Mouse (Mus musculus): Measurements from ENCODE around the gene Arl3.

DNA sequence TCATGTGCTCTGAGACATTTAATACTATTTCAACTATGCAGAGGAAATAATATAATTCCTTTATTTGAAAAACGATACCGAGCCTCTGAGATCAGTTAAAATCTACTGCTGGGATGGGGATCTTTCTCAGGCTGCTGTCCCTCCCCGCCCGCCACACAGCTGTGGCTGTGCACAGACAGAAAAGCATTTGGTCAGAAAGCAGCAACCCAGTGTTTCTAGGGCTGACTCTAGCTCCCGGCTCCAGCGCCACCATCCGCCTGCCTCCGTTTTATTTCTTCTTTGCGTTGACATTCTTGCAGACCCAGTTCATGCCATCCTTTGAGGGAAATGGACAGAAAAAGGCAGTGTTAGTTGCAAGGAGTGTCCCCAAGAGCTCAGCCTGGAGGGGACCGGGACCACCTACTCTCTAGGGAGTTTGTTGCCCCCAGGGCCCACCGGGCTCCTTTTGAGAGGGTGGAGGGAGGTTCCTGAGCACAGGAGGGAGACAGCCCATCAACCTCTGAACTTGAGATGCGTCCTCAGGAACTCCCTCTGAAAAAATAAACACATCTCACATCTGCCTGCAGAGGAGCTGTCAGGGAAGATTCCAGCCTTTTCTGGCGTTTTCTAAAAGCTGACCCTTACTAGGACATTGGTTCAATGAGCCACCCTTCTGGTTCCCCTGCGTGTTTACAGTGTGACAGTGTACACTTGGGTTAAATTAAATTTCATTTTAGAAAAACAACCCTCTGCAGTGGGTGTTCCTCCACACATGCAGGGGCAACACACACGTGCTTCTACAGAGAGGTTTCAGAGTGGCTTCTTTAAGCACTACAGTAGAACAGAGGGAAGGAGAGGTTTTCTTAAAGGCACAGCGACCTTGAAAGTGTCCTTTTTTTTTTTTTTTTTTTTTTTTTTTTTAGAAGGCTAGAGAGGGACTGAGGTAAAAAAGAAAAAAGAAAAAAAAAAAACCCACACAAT is 41.6 kb downstream of the Arl3 start:
- TF ChIP-seq CTCF (IDR thresholded peaks at IDR 0.05; ENCODE audit: low read depth, low read length), result no peak
- no peak for TF ChIP-seq GATA1 (IDR thresholded peaks at IDR 0.05; ENCODE audit: borderline replicate concordance, low read length)
- TF ChIP-seq TAL1 (conservative IDR thresholded peaks at IDR 0.05; ENCODE audit: low read depth, low read length), result no peak
- TF ChIP-seq POLR2AphosphoS5 (IDR thresholded peaks at IDR 0.05; ENCODE audit: insufficient replicate concordance, low read depth, low read length), result no peak
